Mouse (Mus musculus) left cerebral cortex, adult 11 months (tissue): Measurements from ENCODE around the gene Me1.

Source experiments
- DNase-seq: peaks from one replicate; pipeline ENCODE4 v3.0.0; 2022; ENCODE audit warnings: low spot score

Me1 gene

GRCm38 (mm10) chr9:86658347-86658746 lies 37.4 kb downstream of the Me1 start:
- DNase-seq: no peak

DNA sequence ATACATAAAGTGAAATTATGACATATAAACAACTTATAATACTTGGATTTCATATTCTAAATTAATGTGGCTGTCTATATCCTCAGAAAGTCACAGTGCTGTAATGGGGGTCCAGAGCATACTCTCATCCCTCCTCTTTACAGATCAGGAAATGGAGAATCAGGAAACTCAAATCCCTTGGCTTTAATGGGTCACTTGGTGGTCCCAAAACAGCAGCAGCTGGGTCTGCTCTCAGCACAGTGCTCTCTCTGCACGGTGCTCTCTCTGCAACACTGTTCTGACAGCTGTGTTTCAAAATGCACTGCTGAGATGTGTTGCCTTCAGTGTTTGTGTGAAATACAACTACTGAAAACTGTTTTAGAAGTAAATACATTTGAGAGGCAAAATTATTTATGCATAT lies 43.6 kb downstream of the Me1 start:
- no peak for DNase-seq

GRCm38 (mm10) chr9:86651254-86651653 lies 44.5 kb downstream of the Me1 start:
- no peak for DNase-seq

- no peak for DNase-seq
Observed at GRCm38 (mm10) chr9:86650822-86651221, 44.9 kb downstream of the Me1 start.

DNA sequence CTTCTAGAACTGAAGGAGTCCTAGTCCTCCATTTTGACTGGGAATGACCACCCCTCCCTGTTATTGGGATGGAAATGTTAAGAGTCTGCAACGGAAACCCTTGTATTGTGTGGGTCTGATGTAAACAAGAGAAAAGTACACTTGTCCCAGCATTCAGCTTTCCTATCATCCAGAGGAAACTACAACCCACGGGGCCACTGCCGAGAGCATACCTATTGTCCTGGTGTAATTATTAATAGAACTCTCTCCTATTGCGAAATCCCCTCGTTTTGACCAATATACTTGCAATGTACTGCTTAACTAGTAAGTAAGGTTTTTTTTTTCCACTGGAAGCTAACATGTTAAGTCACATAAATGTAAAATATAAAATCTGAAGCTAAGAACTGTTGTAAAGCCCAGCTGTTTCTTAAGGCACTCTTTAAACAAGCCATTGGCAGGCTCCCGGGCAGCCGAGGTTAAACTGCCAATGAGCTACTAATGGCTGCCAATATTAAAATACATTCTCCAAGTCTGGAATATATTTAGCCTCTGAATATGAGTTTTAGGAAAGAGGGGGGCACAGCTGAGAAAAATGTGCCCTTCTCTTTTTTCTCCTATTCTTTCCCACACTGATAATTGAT lies 47.7 kb downstream of the Me1 start:
- no peak for DNase-seq

DNA sequence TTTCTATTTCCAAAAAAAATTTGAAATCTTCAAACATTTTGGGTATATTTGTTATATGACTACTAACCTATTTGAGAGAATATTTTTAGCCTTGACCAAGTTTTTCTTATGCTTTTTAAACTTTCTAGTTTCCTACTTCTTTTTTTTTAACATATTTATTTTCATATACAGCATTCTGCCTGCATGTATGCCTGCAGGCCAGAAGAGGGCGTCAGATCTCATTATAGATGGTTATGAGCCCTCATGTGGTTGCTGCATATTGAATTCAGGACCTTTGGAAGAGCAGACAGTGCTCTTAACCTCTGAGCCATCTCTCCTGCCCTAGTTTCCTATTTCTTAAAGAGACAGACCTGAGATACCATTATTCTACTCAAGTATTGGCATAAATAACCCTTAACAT lies 48.9 kb downstream of the Me1 start:
- DNase-seq: no peak

- DNase-seq: no peak
Observed at GRCm38 (mm10) chr9:86643497-86643896, 52.3 kb downstream of the Me1 start.

DNA sequence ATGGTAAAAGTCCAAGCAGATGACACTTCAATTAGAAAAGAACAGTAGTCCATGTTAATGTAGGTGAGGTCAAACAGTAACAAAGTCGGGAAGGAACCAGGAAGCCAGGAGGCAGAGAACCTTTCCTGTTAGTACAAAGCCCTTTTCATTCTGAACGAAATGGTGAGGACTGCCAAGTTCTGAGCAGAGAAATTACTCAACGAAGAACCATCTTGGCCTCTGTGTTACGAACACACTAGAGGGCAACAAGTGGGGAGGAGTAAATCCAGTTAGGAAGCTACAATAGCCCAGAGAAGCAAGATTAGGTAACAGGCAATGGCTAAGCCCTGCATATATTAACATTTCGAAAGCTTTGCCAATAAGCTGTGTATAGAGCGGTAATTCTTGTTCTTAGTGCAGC lies 57.0 kb downstream of the Me1 start:
- no peak for DNase-seq

DNA sequence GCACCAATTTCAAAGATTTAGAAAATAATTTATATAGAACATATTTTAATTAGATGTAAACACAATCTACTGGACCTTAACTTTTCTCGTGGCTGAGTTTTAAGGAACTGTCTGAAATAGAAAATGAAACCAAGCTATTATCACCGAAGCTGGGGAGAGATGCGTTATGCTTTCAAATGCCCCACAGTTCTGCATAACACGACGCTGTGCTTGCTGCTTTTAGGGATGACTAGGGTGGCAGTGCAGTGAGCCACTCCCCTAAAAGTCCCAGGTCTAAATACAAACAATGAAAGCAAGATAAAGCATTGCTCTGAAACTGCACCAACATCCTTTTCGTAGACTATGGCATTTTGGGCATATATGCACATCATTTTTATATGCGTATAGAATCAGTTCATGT lies 64.6 kb downstream of the Me1 start:
- no peak for DNase-seq

DNA sequence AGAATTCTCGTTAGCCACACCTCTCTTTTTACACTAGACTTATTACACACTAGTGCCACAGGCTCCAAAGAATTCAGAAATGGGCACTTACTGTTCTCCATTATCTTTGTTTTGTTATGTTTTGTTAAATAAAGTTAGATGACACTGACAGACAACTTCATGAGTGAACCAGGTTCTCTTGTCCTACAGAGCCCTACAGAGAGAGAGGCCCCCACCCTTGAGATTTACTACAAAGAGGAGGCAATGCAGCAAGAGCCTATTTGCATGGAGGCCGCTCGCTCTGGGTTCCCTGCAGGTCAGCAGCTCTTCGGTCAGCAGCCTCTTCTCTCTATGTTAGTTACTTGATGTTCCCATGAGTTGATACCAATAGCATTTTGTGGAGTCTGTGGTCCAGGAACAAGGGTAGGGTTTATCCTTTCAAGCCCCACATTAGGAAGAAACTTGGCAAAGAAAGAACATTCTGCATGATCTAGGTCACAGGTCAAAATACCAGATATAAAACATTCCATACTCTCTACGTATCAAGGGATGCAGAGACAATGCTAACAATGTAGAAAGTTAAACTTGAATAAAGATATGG lies 65.3 kb downstream of the Me1 start:
- no peak for DNase-seq

GRCm38 (mm10) chr9:86629379-86629778 lies 66.4 kb downstream of the Me1 start:
- no peak for DNase-seq

DNA sequence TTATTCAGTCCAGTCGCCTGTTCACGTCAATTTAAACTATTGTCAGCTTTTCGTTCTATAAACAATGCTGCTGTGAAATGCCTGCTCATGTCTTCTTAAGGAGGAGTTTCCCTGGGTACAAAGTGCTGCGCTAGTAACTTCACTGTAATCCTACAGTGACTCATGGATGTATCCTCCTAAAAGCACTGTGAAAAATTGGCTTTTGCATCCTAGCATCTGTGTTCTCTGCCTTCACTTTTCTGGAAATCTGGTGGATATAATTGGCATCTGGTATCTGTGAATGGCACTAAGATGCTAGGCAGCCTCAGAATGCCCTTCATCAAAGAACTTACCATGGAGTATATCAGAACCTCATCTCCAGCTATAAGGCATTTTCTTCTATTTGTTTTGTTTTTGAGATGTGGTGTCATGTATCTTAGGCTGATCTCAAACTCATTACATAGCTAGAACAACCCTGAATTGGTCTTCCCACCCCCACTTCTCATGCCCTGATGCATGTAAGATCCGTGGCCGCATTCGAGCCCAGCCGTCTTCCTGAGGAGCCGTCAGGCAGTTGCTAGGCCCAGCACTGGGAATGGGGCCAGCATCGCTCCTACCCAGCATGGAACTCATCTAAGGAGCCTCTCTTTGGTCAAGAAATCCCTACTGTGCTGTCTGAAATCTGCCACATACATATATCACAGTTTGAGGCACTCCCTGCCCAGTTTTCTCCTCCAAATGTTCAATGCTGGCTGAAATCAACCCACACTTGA lies 67.8 kb downstream of the Me1 start:
- DNase-seq: peak; percentile 44

GRCm38 (mm10) chr9:86626906-86627305 lies 68.8 kb downstream of the Me1 start:
- DNase-seq: peak; percentile 46

DNA sequence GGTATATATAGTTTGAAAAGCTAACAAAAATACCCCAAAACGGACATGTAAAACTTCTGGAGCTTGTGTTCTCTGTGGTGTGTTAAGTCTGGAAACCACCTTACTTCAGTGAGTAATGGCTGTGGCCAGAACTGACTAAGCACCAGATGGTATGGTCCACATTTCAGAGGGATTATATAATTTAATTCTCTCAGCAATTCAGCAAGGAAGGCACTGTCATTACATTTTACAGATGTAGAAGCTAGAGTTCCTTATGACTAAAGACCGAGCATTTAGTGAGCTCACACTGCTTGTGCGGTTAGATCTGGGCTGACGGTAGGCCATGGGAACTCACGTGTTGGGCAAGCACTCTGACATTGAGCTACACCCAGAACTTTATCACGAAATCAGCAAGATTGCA lies 71.0 kb downstream of the Me1 start:
- peak; percentile 31 for DNase-seq

DNA sequence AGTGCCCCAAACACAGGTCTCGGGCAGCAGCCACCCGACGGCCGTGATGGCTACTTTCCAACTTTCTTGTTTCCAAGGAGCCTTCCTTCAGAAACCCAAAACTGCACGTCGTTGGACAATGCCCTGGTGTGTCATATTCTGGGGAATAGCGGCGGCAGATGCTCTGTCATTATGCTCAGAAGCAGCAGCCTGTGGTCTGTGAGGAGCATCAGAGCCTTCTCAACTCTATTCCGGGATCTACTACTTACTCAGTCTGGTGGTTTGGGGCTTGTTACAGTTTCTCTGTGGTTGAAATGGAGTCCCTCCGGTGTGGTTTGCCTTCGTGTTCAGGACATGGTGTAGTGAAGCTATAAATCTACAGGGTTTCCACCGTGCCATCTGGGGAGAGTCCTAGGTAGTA lies 71.7 kb downstream of the Me1 start:
- no peak for DNase-seq

DNA sequence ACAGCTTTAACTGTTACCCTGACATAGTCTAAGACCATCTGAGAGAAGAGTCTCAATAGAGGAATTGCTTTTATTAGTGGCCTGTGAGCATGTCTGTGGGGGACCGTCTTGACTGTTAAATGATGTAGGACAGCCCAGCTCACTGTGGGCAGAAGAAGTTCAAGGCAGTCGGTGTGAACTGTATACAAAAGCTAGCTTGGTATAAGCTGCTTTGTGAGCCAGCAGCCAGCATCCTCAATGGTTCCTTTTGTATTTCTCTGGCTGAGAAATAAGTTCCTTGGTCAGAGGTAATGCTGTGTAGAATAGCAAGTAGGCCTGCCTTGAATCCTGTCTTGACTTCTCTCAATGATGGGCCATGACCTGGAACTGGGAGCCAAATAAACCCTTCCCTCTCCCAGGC lies 73.7 kb downstream of the Me1 start:
- no peak for DNase-seq

DNA sequence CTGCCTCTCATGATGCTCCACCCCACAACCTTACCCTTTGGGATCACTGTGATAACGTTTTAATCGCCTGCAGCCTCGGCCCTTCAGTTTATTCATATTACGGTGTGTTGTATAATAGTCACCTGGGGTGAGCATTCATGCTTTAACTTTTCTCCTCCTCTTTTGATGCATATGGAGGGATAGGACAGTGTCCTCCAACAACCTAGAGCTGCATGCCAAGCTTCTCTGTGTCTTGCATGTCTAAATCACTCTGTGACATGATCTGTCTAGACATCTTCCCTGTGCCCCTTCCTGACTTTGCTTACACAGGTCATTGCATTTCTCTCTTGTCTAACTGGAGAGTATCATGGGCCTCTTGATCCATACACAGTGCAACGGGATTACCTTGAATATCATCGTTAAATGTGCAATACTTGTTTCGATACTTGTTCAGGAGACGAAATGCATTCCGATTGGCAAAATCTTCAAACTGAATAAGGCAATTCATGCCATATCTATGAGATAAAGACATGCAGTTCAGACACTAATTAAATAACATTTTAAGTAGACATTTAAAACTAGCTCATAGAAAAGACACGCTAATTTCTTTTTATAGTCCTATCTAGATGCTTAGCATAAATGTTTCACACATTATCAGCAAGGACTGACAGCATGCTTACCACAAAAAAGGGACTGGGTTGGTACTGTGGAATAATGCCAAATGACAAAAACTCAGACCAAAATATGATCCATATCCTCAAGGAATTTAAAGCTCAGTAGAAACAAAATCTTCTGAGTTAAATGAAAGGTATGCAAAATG lies 76.2 kb downstream of the Me1 start:
- DNase-seq: no peak

DNA sequence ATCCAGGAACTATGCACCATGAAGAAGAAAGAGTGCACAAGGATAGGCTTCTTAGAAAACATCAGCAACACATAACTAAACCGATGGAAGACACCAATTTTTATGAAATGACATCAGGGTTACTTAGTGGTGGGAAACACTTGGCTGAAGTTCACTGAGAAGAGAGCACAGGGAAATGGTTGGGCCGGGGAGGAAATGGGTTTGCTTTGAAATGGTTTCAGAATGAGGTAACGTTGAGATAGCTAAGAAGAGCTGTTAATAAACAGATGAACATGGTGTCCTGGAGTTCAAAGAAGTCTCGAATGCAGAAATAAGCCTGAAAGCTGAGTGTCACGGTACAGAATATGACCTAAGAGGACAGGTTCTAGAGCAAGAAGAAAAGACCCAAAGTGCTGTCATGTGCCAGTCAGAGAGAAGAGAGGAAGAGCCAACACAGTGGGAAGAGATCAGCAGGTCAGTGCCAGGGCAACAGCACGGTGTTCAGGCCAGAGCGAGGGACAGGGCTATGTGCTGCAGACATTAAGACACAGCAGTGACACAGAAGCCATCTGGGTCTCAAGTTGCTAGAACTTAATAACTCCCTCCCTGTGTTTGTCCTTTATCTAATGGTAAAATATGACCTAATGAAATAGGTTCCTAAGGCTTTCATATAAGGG lies 77.8 kb downstream of the Me1 start:
- no peak for DNase-seq

DNA sequence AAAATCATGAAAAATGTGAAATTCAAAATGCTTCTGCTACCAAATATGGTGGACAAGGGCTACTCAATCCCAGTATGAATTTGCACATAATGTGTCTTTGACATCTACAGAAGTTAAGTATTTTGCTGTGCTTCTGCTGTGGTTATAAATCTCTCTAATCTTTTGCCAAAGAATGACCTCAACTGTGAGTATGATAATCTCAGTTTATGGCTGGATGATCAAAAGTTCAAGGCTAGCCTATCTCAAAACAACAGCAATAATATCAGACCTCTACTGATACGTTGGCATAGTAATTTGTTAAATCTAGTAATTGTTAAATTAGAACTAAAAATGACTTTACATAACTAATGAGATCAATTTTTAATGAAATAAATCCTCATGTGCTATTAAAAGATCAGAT lies 80.0 kb downstream of the Me1 start:
- DNase-seq: no peak

- DNase-seq: no peak
Observed at GRCm38 (mm10) chr9:86612091-86612490, 83.7 kb downstream of the Me1 start.

DNA sequence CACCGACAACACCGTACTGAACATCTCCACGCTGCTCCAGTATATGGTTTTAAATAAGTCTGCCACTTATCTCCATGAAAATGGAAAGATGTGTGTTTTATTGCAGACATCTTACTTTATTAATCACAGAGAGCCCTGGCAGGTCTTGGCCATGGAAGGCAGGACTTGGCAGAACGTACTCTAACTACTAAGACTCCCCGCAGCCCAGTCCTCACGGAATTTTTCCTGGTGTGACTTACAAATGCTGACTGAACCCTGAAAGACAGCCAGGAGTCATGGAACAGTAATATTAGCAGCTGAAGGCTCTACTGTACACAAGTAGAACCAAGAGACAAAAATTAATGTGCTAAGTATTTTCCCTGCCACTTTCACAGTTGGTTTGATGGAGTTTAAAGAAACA lies 90.0 kb downstream of the Me1 start:
- DNase-seq: no peak

- DNase-seq: no peak
Observed at GRCm38 (mm10) chr9:86599723-86600303, 95.9 kb downstream of the Me1 start.
